Mouse (Mus musculus): Measurements from ENCODE around the gene Abcb9. TPM values are rescaled to one million over a fixed set of nuclear protein-coding genes. Genes with fewer than 3 reads are reported as not detected.

Abcb9 gene
- polyA plus RNA-seq, 1 experiment from 2014 or later, result 3.4 TPM

GRCm38 (mm10) chr5:124111742-124112497 is 16.3 kb upstream of the Abcb9 start, which contains the start of gene Ogfod2:
Ogfod2 (plus strand) TSS chr5:124112297.
- H3K4me1 ChIP-seq, result peaks cover 29% of the 10 kb centered on the region
- peak within 1 kb of the TSS; percentile 97 for H3K4me3 ChIP-seq (replicated peaks)
- peak within 1 kb of the TSS; percentile 69 for H3K9ac ChIP-seq
- H3K9me3 ChIP-seq, result no peaks in the 10 kb centered on the region
- H3K4me2 ChIP-seq, result peak within 1 kb of the TSS; percentile 93
- peak within 1 kb of the TSS; percentile 93 for H3K27ac ChIP-seq
- peak; percentile 98 for ATAC-seq (ENCODE audit: insufficient read depth, low FRiP score, low read depth)
- under 1% methylated on average over 66 of the region's 66 CpGs for WGBS
- no peaks in the 10 kb centered on the region for H3K27me3 ChIP-seq (replicated peaks)
- H3K36me3 ChIP-seq, result no peaks in the 10 kb centered on the region

- Histone ChIP-seq H3K4me1 (peaks cover 24% of the 10 kb centered on the region), H3K9me3 (no peaks in the 10 kb centered on the region), H3K27me3 (replicated peaks) (no peaks in the 10 kb centered on the region), H3K27ac (peak overlapping the region; percentile 93; the same call in 1 of the 2 replicates), H3K4me3 (replicated peaks) (peak overlapping the region; percentile 97), H3K9ac (peak overlapping the region; percentile 38), H3K36me3 (no peaks in the 10 kb centered on the region), H3K4me2 (peak overlapping the region; percentile 93)
- no peak for ATAC-seq (ENCODE audit: insufficient read depth, low FRiP score, low read depth)
- 22% methylated on average over 17 of the region's 17 CpGs for WGBS
Measured at GRCm38 (mm10) chr5:124111077-124111741, 15.6 kb upstream of the Abcb9 start.

- Histone ChIP-seq H3K9me3 (no peaks in the 10 kb centered on the region), H3K4me1 (no peaks in the 10 kb centered on the region), H3K9ac (no peak overlapping the region), H3K27ac (no peak overlapping the region), H3K4me2 (no peak overlapping the region), H3K4me3 (replicated peaks) (no peak overlapping the region), H3K36me3 (no peaks in the 10 kb centered on the region), H3K27me3 (replicated peaks) (no peaks in the 10 kb centered on the region)
- ATAC-seq (ENCODE audit: insufficient read depth, low FRiP score, low read depth), result no peak
- WGBS, result 94% methylated on average over 9 of the region's 9 CpGs
Measured at GRCm38 (mm10) chr5:124103552-124103951, 8.0 kb upstream of the Abcb9 start.

GRCm38 (mm10) chr5:124103020-124103419 is 7.4 kb upstream of the Abcb9 start:
- Histone ChIP-seq H3K36me3 (no peaks in the 10 kb centered on the region), H3K9ac (no peak overlapping the region), H3K4me2 (no peak overlapping the region), H3K27ac (no peak overlapping the region), H3K9me3 (no peaks in the 10 kb centered on the region), H3K27me3 (replicated peaks) (no peaks in the 10 kb centered on the region), H3K4me3 (replicated peaks) (no peak overlapping the region), H3K4me1 (no peaks in the 10 kb centered on the region)
- 83% methylated on average over 3 of the region's 3 CpGs for WGBS
- no peak for ATAC-seq (ENCODE audit: insufficient read depth, low FRiP score, low read depth)

- WGBS, result 81% methylated on average over 6 of the region's 6 CpGs
Measured at GRCm38 (mm10) chr5:124102326-124102725, 6.7 kb upstream of the Abcb9 start.

GRCm38 (mm10) chr5:124100128-124101044 is 4.8 kb upstream of the Abcb9 start:
- no peaks in the 10 kb centered on the region for H3K27me3 ChIP-seq (replicated peaks)
- no peak overlapping the region for H3K9ac ChIP-seq
- H3K4me1 ChIP-seq, result peaks cover 7% of the 10 kb centered on the region
- ATAC-seq (ENCODE audit: insufficient read depth, low FRiP score, low read depth), result no peak
- no peak overlapping the region for H3K27ac ChIP-seq
- no peaks in the 10 kb centered on the region for H3K36me3 ChIP-seq
- no peaks in the 10 kb centered on the region for H3K9me3 ChIP-seq
- WGBS, result 82% methylated on average over 11 of the region's 11 CpGs
- H3K4me2 ChIP-seq, result no peak overlapping the region
- H3K4me3 ChIP-seq (replicated peaks), result no peak overlapping the region

More at GRCm38 (mm10) chr5:124102326-124102725, 6.7 kb upstream of the Abcb9 start:
- Histone ChIP-seq H3K27ac (no peak overlapping the region), H3K4me1 (no peaks in the 10 kb centered on the region), H3K9me3 (no peaks in the 10 kb centered on the region), H3K27me3 (replicated peaks) (no peaks in the 10 kb centered on the region), H3K36me3 (no peaks in the 10 kb centered on the region), H3K4me3 (replicated peaks) (no peak overlapping the region), H3K9ac (no peak overlapping the region), H3K4me2 (no peak overlapping the region)
- ATAC-seq (ENCODE audit: insufficient read depth, low FRiP score, low read depth), result no peak

GRCm38 (mm10) chr5:124098923-124099322 is 3.3 kb upstream of the Abcb9 start:
- Histone ChIP-seq H3K4me1 (peaks cover 13% of the 10 kb centered on the region), H3K4me2 (no peak overlapping the region), H3K9me3 (no peaks in the 10 kb centered on the region), H3K36me3 (no peaks in the 10 kb centered on the region), H3K4me3 (replicated peaks) (no peak overlapping the region), H3K9ac (no peak overlapping the region), H3K27me3 (replicated peaks) (no peaks in the 10 kb centered on the region), H3K27ac (no peak overlapping the region)
- WGBS, result 74% methylated on average over 2 of the region's 2 CpGs
- no peak for ATAC-seq (ENCODE audit: insufficient read depth, low FRiP score, low read depth)

- ATAC-seq (ENCODE audit: insufficient read depth, low FRiP score, low read depth), result peak; percentile 45
- H3K36me3 ChIP-seq, result no peaks in the 10 kb centered on the region
- peak overlapping the region; percentile 55 for H3K4me3 ChIP-seq (replicated peaks)
- 13% methylated on average over 19 of the region's 19 CpGs for WGBS
- H3K4me1 ChIP-seq, result peaks cover 21% of the 10 kb centered on the region
- H3K27me3 ChIP-seq (replicated peaks), result no peaks in the 10 kb centered on the region
- H3K4me2 ChIP-seq, result peak overlapping the region; percentile 97
- no peak overlapping the region for H3K27ac ChIP-seq
- H3K9ac ChIP-seq, result peak overlapping the region; percentile 44; the same call in 1 of the 2 replicates
- no peaks in the 10 kb centered on the region for H3K9me3 ChIP-seq
Measured at GRCm38 (mm10) chr5:124095077-124095581, 469 bp downstream of the Abcb9 start.

- Histone ChIP-seq H3K4me1 (peaks cover 21% of the 10 kb centered on the region), H3K27me3 (replicated peaks) (no peaks in the 10 kb centered on the region), H3K4me2 (peak overlapping the region; percentile 8; the same call in 1 of the 2 replicates), H3K27ac (no peak overlapping the region), H3K4me3 (replicated peaks) (no peak overlapping the region), H3K9ac (no peak overlapping the region), H3K9me3 (no peaks in the 10 kb centered on the region), H3K36me3 (no peaks in the 10 kb centered on the region)
- whole genome bisulfite sequencing, result 85% methylated on average over 12 of the region's 12 CpGs
- no peak for ATAC-seq (ENCODE audit: insufficient read depth, low FRiP score, low read depth)
Measured at GRCm38 (mm10) chr5:124093852-124094604, 1.6 kb downstream of the Abcb9 start.

- H3K27ac ChIP-seq, result no peak overlapping the region
- no peaks in the 10 kb centered on the region for H3K9me3 ChIP-seq
- H3K27me3 ChIP-seq (replicated peaks), result no peaks in the 10 kb centered on the region
- H3K4me3 ChIP-seq (replicated peaks), result no peak overlapping the region
- no peak overlapping the region for H3K4me2 ChIP-seq
- peaks cover 21% of the 10 kb centered on the region for H3K4me1 ChIP-seq
- H3K36me3 ChIP-seq, result no peaks in the 10 kb centered on the region
- no peak overlapping the region for H3K9ac ChIP-seq
- WGBS, result 74% methylated on average over 11 of the region's 11 CpGs
- no peak for ATAC-seq (ENCODE audit: insufficient read depth, low FRiP score, low read depth)
Measured at GRCm38 (mm10) chr5:124093120-124093794, 2.3 kb downstream of the Abcb9 start.
